Mouse (Mus musculus) embryonic facial prominence, embryonic 13.5 days (tissue): ENCODE measurements at regions not wholly inside any gene's neighbourhood (a gene's known extent, or its start where the extent isn't known, plus 50 kb on each side); places are given as distances from the start of the nearest gene placed in this dataset.

ENCODE experiments used
- ATAC-seq: fragments of 200-750 bp; cut with Nextera tagmentation; 2 replicates; pipeline ENCODE4 v1.8.0; 2017; ENCODE audit warnings: low read depth; ENCODE audit not compliant: insufficient number of reproducible peaks, insufficient read depth, low FRiP score, low TSS enrichment
- H3K27ac ChIP-seq: fragments of 300-500 bp; sonication (generic); 2 replicates; pipeline ENCODE4 v1.5.1; 2015; ENCODE audit warnings: moderate library complexity, mild to moderate bottlenecking, inconsistent platforms
- H3K27me3 ChIP-seq: fragments of 300-500 bp; sonication (generic); 2 replicates; pipeline ENCODE4 v1.6.1; 2015; ENCODE audit warnings: mild to moderate bottlenecking, inconsistent platforms
- H3K36me3 ChIP-seq: fragments of 300-500 bp; sonication (generic); 2 replicates; pipeline ENCODE4 v1.6.1; 2015; ENCODE audit warnings: mild to moderate bottlenecking, inconsistent platforms
- H3K4me1 ChIP-seq: fragments of 300-500 bp; sonication (generic); 2 replicates; pipeline ENCODE4 v1.6.1; 2015; ENCODE audit warnings: inconsistent platforms
- H3K4me2 ChIP-seq: fragments of 300-500 bp; sonication (generic); 2 replicates; pipeline ENCODE4 v1.6.1; 2015; ENCODE audit warnings: moderate library complexity, mild to moderate bottlenecking, inconsistent platforms
- H3K4me3 ChIP-seq: fragments of 300-500 bp; sonication (generic); 2 replicates; pipeline ENCODE4 v1.5.1; 2015; ENCODE audit warnings: mild to moderate bottlenecking, inconsistent platforms
- H3K9ac ChIP-seq: fragments of 300-500 bp; sonication (generic); 2 replicates; pipeline ENCODE4 v1.6.1; 2015; ENCODE audit warnings: mild to moderate bottlenecking, inconsistent platforms
- H3K9me3 ChIP-seq: fragments of 300-500 bp; sonication (generic); 2 replicates; pipeline ENCODE4 v1.6.1; 2016; ENCODE audit warnings: inconsistent platforms
- whole genome bisulfite sequencing: fragments of 180-500 bp; shearing (Covaris S2); methylation state at CpG from one replicate; pipeline ENCODE4 v1.1.7; 2015; ENCODE audit warnings: mixed read lengths; 5-methylcytosine and 5-hydroxymethylcytosine counted together

GRCm38 (mm10) chr8:23553565-23554473 is 1142.7 kb downstream of the Mrps31 start:
- Histone ChIP-seq H3K36me3 (no peaks in the 10 kb centered on the region), H3K4me3 (no peak overlapping the region), H3K9me3 (no peaks in the 10 kb centered on the region), H3K27me3 (no peaks in the 10 kb centered on the region), H3K9ac (no peak overlapping the region), H3K4me2 (no peak overlapping the region), H3K27ac (no peak overlapping the region), H3K4me1 (no peaks in the 10 kb centered on the region)
- no peak for ATAC-seq
- WGBS, result 75% methylated on average over 11 of the region's 12 CpGs

- H3K9ac ChIP-seq, result no peak overlapping the region
- H3K9me3 ChIP-seq, result no peaks in the 10 kb centered on the region
- no peak overlapping the region for H3K4me2 ChIP-seq
- 78% methylated on average over 5 of the region's 5 CpGs for WGBS
- no peaks in the 10 kb centered on the region for H3K36me3 ChIP-seq
- peaks cover 15% of the 10 kb centered on the region for H3K27me3 ChIP-seq
- H3K4me3 ChIP-seq, result no peak overlapping the region
- no peak for ATAC-seq
- no peak overlapping the region for H3K27ac ChIP-seq
- peaks cover 12% of the 10 kb centered on the region; the same call in 1 of the 2 replicates for H3K4me1 ChIP-seq
Measured at GRCm38 (mm10) chr8:23560836-23561235, 1149.7 kb downstream of the Mrps31 start.

- H3K9me3 ChIP-seq, result no peaks in the 10 kb centered on the region
- H3K36me3 ChIP-seq, result no peaks in the 10 kb centered on the region
- H3K27me3 ChIP-seq, result peaks cover 15% of the 10 kb centered on the region
- H3K4me2 ChIP-seq, result no peak overlapping the region
- H3K9ac ChIP-seq, result no peak overlapping the region
- H3K27ac ChIP-seq, result no peak overlapping the region
- ATAC-seq, result no peak
- H3K4me1 ChIP-seq, result peaks cover 12% of the 10 kb centered on the region; the same call in 1 of the 2 replicates
- WGBS, result 29% methylated on average over 8 of the region's 8 CpGs
- no peak overlapping the region for H3K4me3 ChIP-seq
Measured at GRCm38 (mm10) chr8:23561683-23562385, 1150.7 kb downstream of the Mrps31 start.

GRCm38 (mm10) chr8:23562504-23562903 is 1151.3 kb downstream of the Mrps31 start:
- no peaks in the 10 kb centered on the region for H3K36me3 ChIP-seq
- no peak overlapping the region for H3K4me3 ChIP-seq
- H3K4me1 ChIP-seq, result peaks cover 12% of the 10 kb centered on the region; the same call in 1 of the 2 replicates
- H3K27me3 ChIP-seq, result peaks cover 15% of the 10 kb centered on the region
- H3K9me3 ChIP-seq, result no peaks in the 10 kb centered on the region
- WGBS, result 31% methylated on average over 9 of the region's 9 CpGs
- H3K27ac ChIP-seq, result no peak overlapping the region
- H3K9ac ChIP-seq, result no peak overlapping the region
- no peak overlapping the region for H3K4me2 ChIP-seq
- ATAC-seq, result no peak

- WGBS, result 6% methylated on average over 18 of the region's 18 CpGs
- H3K9me3 ChIP-seq, result no peaks in the 10 kb centered on the region
- no peak overlapping the region for H3K27ac ChIP-seq
- peaks cover 12% of the 10 kb centered on the region; the same call in 1 of the 2 replicates for H3K4me1 ChIP-seq
- ATAC-seq, result no peak
- no peak overlapping the region for H3K9ac ChIP-seq
- no peaks in the 10 kb centered on the region for H3K36me3 ChIP-seq
- peak overlapping the region; percentile 47 for H3K4me2 ChIP-seq
- H3K27me3 ChIP-seq, result peaks cover 15% of the 10 kb centered on the region
- 0 out of 2 replicates have a peak overlapping the region, but pooled peaks have one; percentile 8 for H3K4me3 ChIP-seq
Measured at GRCm38 (mm10) chr8:23563065-23564020, 1152.2 kb downstream of the Mrps31 start.

GRCm38 (mm10) chr8:23567906-23568305 is 1156.7 kb downstream of the Mrps31 start:
- ATAC-seq, result no peak
- 92% methylated on average over 3 of the region's 3 CpGs for WGBS
- no peak overlapping the region for H3K4me2 ChIP-seq
- no peak overlapping the region for H3K4me3 ChIP-seq
- peaks cover 13% of the 10 kb centered on the region; the same call in 1 of the 2 replicates for H3K27me3 ChIP-seq
- H3K9me3 ChIP-seq, result no peaks in the 10 kb centered on the region
- 0 out of 2 replicates have a peak, but pooled peaks cover 5% of the 10 kb centered on the region for H3K4me1 ChIP-seq
- no peak overlapping the region for H3K27ac ChIP-seq
- no peak overlapping the region for H3K9ac ChIP-seq
- no peaks in the 10 kb centered on the region for H3K36me3 ChIP-seq

- no peak for ATAC-seq
- H3K4me1 ChIP-seq, result no peaks in the 10 kb centered on the region
- 91% methylated on average over 1 of the region's 1 CpGs for WGBS
- H3K4me2 ChIP-seq, result no peak overlapping the region
- no peak overlapping the region for H3K4me3 ChIP-seq
- no peak overlapping the region for H3K27ac ChIP-seq
- no peak overlapping the region for H3K9ac ChIP-seq
- H3K9me3 ChIP-seq, result no peaks in the 10 kb centered on the region
- H3K27me3 ChIP-seq, result no peaks in the 10 kb centered on the region
- H3K36me3 ChIP-seq, result no peaks in the 10 kb centered on the region
Measured at GRCm38 (mm10) chr8:23571338-23571737, 1154.3 kb downstream of the Adam3 start.

- no peak overlapping the region for H3K27ac ChIP-seq
- H3K4me2 ChIP-seq, result no peak overlapping the region
- ATAC-seq, result no peak
- no peaks in the 10 kb centered on the region for H3K27me3 ChIP-seq
- no peaks in the 10 kb centered on the region for H3K36me3 ChIP-seq
- no peaks in the 10 kb centered on the region for H3K9me3 ChIP-seq
- H3K4me1 ChIP-seq, result no peaks in the 10 kb centered on the region
- H3K9ac ChIP-seq, result no peak overlapping the region
- H3K4me3 ChIP-seq, result no peak overlapping the region
- 88% methylated on average over 4 of the region's 4 CpGs for WGBS
Measured at GRCm38 (mm10) chr8:23580106-23580505, 1145.5 kb downstream of the Adam3 start.

- no peak overlapping the region for H3K9ac ChIP-seq
- H3K27me3 ChIP-seq, result no peaks in the 10 kb centered on the region
- no peak overlapping the region for H3K4me3 ChIP-seq
- no peaks in the 10 kb centered on the region for H3K36me3 ChIP-seq
- H3K4me1 ChIP-seq, result no peaks in the 10 kb centered on the region
- H3K4me2 ChIP-seq, result no peak overlapping the region
- H3K27ac ChIP-seq, result no peak overlapping the region
- no peaks in the 10 kb centered on the region for H3K9me3 ChIP-seq
- 81% methylated on average over 2 of the region's 2 CpGs for WGBS
- no peak for ATAC-seq
Measured at GRCm38 (mm10) chr8:23580701-23581100, 1145.0 kb downstream of the Adam3 start.
